Mouse (Mus musculus): ENCODE data around the gene Pah. TPM values are rescaled to one million over a fixed set of nuclear protein-coding genes. Genes with fewer than 3 reads are reported as not detected.

The Pah gene
- not detected in 2 replicates for polyA plus RNA-seq (2012; rRNA removed)

GRCm38 (mm10) chr10:87521646-87522045 lies at the start of gene Pah:
TSS of gene Pah (plus strand) at chr10:87521795.

DNA sequence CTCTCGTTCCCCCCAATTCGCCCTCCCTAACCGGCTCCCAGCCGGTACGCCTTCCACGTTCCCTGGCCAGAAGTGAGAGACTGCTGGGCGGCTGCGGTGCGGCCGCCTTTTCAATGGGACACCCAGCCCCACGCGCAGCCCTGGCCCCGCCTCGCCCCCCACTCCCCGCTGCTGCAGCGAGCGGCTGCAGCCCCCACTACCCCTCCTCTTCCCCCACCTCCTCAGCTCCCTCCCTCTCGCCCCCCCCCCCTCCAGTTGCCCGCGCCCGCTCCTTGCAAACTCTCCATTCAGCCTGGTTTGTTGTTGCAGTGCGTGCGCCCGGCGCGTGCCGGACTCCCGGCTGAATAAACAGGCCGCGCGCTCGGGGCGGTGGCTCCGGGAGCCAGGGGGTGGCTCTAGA lies 28.0 kb upstream of the Pah start, which contains the start of gene Ascl1:
Ascl1 (minus strand) TSS at position 85 of the 400 bp plus-strand sequence.

Other genes with a start within 250 kb of the Pah start
- 0.82 and 0.90 TPM in 2 replicates for gene Ascl1, start 28.1 kb upstream of the Pah start, polyA plus RNA-seq (2012; rRNA removed)

All from stomach, adult 2 months (tissue).